Mouse (Mus musculus): ENCODE data around the gene Cald1. TPM values are rescaled to one million over a fixed set of nuclear protein-coding genes. Genes with fewer than 3 reads are reported as not detected.

The Cald1 gene
- polyA plus RNA-seq, 1 experiment from 2014 or later = 58.0 TPM

- H3K9ac ChIP-seq = no peak overlapping the region
- H3K4me3 ChIP-seq (replicated peaks) = no peak overlapping the region
- WGBS (ENCODE audit: insufficient replicate concordance) = 66% methylated on average over 9 of the region's 9 CpGs
- H3K4me1 ChIP-seq (replicated peaks) = no peaks in the 10 kb centered on the region
- ATAC-seq (ENCODE audit: insufficient read depth) = no peak
- H3K27me3 ChIP-seq = no peaks in the 10 kb centered on the region
- no peak overlapping the region for H3K4me2 ChIP-seq
- H3K9me3 ChIP-seq (replicated peaks) = no peaks in the 10 kb centered on the region
- no peak overlapping the region for H3K27ac ChIP-seq (replicated peaks)
- no peaks in the 10 kb centered on the region for H3K36me3 ChIP-seq (replicated peaks)
These were observed 41.9 kb downstream of the Cald1 start for GRCm38 (mm10) chr6:34640226-34640625.

DNA sequence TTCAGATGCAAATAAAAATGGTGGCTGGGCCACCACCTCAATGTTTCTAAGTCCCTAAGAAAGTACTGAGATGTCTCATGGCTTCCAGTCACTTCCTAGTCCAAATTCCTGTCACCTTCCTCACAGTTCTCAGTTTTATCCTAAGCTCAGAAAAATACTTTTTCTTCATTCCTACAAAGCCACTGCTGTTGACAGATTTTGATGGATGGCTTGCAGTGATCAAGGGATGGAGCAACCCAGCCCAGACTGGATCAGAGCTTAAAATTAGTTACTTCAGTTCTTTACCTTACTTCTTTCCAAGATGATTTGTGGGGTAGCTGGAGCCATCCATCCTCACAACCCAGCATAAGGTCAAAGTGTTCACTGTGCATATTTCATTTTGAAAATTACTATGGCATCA, 42.8 kb downstream of the Cald1 start:
- no peak for ATAC-seq (ENCODE audit: insufficient read depth)
- no peaks in the 10 kb centered on the region for H3K4me1 ChIP-seq (replicated peaks)
- H3K4me3 ChIP-seq (replicated peaks) = no peak overlapping the region
- no peak overlapping the region for H3K9ac ChIP-seq
- no peaks in the 10 kb centered on the region for H3K36me3 ChIP-seq (replicated peaks)
- no peak overlapping the region for H3K27ac ChIP-seq (replicated peaks)
- H3K4me2 ChIP-seq = no peak overlapping the region
- no peaks in the 10 kb centered on the region for H3K9me3 ChIP-seq (replicated peaks)
- H3K27me3 ChIP-seq = no peaks in the 10 kb centered on the region

DNA sequence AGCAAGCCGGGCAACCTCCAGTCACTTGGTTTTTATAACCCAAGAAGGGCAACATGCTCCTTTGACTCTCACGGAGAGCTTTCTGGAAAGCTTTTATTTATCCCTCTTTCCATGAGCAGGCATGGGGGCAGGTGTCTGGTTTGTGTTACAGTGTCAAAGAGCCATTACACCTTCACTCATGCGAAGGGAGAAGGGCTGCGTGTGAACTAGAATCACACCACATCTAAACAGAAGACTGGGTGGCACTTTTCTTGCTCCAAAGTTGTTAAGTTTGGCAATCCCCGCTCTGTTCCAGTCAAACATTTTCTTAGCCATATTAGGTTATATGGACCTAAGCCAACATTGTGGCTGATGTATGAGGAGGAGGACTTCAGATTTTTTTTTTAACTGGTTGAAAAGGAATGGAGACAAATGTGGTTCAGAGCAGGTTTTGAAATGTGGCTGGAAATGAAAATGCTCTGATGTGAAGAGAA, 43.8 kb downstream of the Cald1 start:
- 68% methylated on average over 5 of the region's 5 CpGs for WGBS (ENCODE audit: insufficient replicate concordance)
- no peak for ATAC-seq (ENCODE audit: insufficient read depth)
- Histone ChIP-seq H3K27ac (replicated peaks) (no peak overlapping the region), H3K36me3 (replicated peaks) (no peaks in the 10 kb centered on the region), H3K27me3 (no peaks in the 10 kb centered on the region), H3K4me3 (replicated peaks) (no peak overlapping the region), H3K4me1 (replicated peaks) (no peaks in the 10 kb centered on the region), H3K4me2 (no peak overlapping the region), H3K9me3 (replicated peaks) (no peaks in the 10 kb centered on the region), H3K9ac (no peak overlapping the region)

- Histone ChIP-seq H3K27ac (replicated peaks) (no peak overlapping the region), H3K27me3 (no peaks in the 10 kb centered on the region), H3K36me3 (replicated peaks) (no peaks in the 10 kb centered on the region), H3K9me3 (replicated peaks) (no peaks in the 10 kb centered on the region), H3K4me3 (replicated peaks) (no peak overlapping the region), H3K9ac (no peak overlapping the region), H3K4me2 (no peak overlapping the region), H3K4me1 (replicated peaks) (no peaks in the 10 kb centered on the region)
- 53% methylated on average over 5 of the region's 5 CpGs for WGBS (ENCODE audit: insufficient replicate concordance)
- ATAC-seq (ENCODE audit: insufficient read depth) = no peak
These were observed 49.9 kb downstream of the Cald1 start for GRCm38 (mm10) chr6:34648017-34648787.

DNA sequence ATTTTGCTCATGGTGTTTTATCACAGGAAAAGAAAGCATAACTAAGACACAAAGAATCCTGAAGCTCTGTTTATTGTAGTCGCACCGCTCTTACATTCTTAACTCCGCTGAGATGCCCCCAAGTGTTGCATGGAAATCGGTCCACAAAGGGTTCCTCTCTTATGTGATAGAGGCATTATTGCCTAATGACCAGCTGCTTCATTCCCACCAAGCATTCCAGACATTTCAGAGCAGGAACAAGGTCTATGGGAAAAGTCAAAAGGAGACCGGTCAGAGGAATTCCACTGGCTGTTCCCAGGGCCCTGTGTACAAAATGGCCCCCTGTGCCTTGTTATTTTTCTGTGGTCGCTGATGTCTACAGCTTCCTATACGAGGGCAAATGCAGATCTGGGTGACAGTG, 53.0 kb downstream of the Cald1 start:
- WGBS (ENCODE audit: insufficient replicate concordance) = 72% methylated on average over 7 of the region's 7 CpGs

DNA sequence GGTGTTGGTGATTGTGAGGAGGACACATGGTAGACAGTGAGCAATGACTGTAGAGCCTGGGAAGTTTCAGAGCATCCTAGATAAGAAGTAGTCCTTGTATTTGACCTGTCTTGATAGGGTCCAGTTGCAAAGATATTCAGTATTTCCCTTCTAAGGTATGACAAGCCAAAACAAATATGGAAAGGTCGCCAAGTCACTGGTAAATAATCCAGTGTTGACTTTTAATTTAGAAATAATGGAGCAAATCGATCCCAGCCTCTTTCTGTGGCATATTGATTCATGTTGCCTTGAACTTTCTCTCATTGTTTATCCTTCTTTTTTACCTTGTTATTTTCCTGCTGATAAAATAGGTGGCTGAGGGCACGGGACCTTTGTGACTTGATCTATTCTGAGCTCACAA, 57.4 kb downstream of the Cald1 start:
- 39% methylated on average over 3 of the region's 3 CpGs for WGBS (ENCODE audit: insufficient replicate concordance)
- Histone ChIP-seq H3K4me3 (replicated peaks) (no peak overlapping the region), H3K9ac (no peak overlapping the region), H3K36me3 (replicated peaks) (no peaks in the 10 kb centered on the region), H3K4me2 (no peak overlapping the region), H3K9me3 (replicated peaks) (no peaks in the 10 kb centered on the region), H3K4me1 (replicated peaks) (no peaks in the 10 kb centered on the region), H3K27ac (replicated peaks) (no peak overlapping the region), H3K27me3 (no peaks in the 10 kb centered on the region)
- no peak for ATAC-seq (ENCODE audit: insufficient read depth)

More for the DNA sequence above, 53.0 kb downstream of the Cald1 start:
- no peak overlapping the region for H3K4me2 ChIP-seq
- H3K4me1 ChIP-seq (replicated peaks) = no peaks in the 10 kb centered on the region
- H3K4me3 ChIP-seq (replicated peaks) = no peak overlapping the region
- no peak overlapping the region for H3K9ac ChIP-seq
- no peak overlapping the region for H3K27ac ChIP-seq (replicated peaks)
- no peaks in the 10 kb centered on the region for H3K9me3 ChIP-seq (replicated peaks)
- ATAC-seq (ENCODE audit: insufficient read depth) = no peak
- H3K36me3 ChIP-seq (replicated peaks) = no peaks in the 10 kb centered on the region
- H3K27me3 ChIP-seq = no peaks in the 10 kb centered on the region

- Histone ChIP-seq H3K4me1 (replicated peaks) (no peaks in the 10 kb centered on the region), H3K9me3 (replicated peaks) (no peaks in the 10 kb centered on the region), H3K27me3 (no peaks in the 10 kb centered on the region), H3K36me3 (replicated peaks) (no peaks in the 10 kb centered on the region), H3K27ac (replicated peaks) (no peak overlapping the region), H3K4me3 (replicated peaks) (no peak overlapping the region), H3K4me2 (no peak overlapping the region), H3K9ac (no peak overlapping the region)
- ATAC-seq (ENCODE audit: insufficient read depth) = no peak
- 50% methylated on average over 5 of the region's 5 CpGs for WGBS (ENCODE audit: insufficient replicate concordance)
These were observed 60.5 kb downstream of the Cald1 start for GRCm38 (mm10) chr6:34658791-34659190.

DNA sequence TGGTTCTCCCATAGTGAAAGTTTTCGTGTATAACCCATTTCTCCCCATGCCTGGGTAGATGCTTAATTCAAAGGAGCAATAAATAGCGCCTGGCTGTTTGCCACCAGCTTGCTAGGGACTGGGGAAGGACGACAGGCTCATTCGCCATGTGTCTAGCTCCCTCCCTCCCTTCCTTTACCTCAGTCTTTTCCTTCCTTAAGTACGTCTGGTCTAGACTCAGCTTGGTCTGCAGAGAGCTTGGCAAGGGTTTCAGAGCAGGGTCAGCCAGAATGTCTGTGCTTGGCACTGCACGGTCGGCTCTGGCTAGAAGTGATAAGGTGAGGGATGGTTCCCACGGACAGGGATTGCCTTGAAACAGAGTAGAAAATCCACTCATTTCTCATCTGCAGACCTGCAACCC, 62.4 kb downstream of the Cald1 start:
- no peak overlapping the region for H3K9ac ChIP-seq
- ATAC-seq (ENCODE audit: insufficient read depth) = no peak

GRCm38 (mm10) chr6:34662626-34663025, 64.3 kb downstream of the Cald1 start:
- Histone ChIP-seq H3K27ac (replicated peaks) (no peak overlapping the region), H3K4me1 (replicated peaks) (no peaks in the 10 kb centered on the region), H3K4me2 (no peak overlapping the region), H3K9ac (no peak overlapping the region), H3K4me3 (replicated peaks) (no peak overlapping the region), H3K9me3 (replicated peaks) (no peaks in the 10 kb centered on the region), H3K36me3 (replicated peaks) (no peaks in the 10 kb centered on the region), H3K27me3 (no peaks in the 10 kb centered on the region)
- no peak for ATAC-seq (ENCODE audit: insufficient read depth)
- 48% methylated on average over 6 of the region's 6 CpGs for WGBS (ENCODE audit: insufficient replicate concordance)

More for the DNA sequence above, 62.4 kb downstream of the Cald1 start:
- H3K9me3 ChIP-seq (replicated peaks) = no peaks in the 10 kb centered on the region
- WGBS (ENCODE audit: insufficient replicate concordance) = 31% methylated on average over 8 of the region's 8 CpGs
- H3K36me3 ChIP-seq (replicated peaks) = no peaks in the 10 kb centered on the region
- no peaks in the 10 kb centered on the region for H3K4me1 ChIP-seq (replicated peaks)
- no peaks in the 10 kb centered on the region for H3K27me3 ChIP-seq
- H3K4me2 ChIP-seq = no peak overlapping the region
- H3K27ac ChIP-seq (replicated peaks) = no peak overlapping the region
- H3K4me3 ChIP-seq (replicated peaks) = no peak overlapping the region

DNA sequence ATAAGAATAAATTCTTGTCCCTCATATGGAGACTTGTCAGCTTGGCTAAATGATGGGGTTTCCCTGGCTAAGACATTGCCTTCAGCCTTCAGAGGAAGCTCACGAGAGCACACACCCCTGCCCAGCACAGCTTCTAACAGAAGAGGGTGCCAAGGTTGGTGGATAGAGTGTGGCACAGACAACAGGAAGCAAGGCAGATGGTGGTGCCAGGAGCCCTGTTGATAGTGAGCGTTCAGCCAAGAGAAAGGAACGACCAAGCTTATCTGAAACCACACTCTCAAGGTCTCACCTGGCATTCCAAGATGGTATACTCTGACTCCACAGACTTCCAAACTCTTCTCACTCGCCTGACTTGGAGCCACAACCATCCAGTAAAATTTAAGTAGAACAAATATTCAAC, 66.0 kb downstream of the Cald1 start:
- Histone ChIP-seq H3K4me1 (replicated peaks) (no peaks in the 10 kb centered on the region), H3K4me3 (replicated peaks) (no peak overlapping the region), H3K4me2 (no peak overlapping the region), H3K27ac (replicated peaks) (no peak overlapping the region), H3K36me3 (replicated peaks) (no peaks in the 10 kb centered on the region), H3K27me3 (no peaks in the 10 kb centered on the region), H3K9ac (no peak overlapping the region), H3K9me3 (replicated peaks) (no peaks in the 10 kb centered on the region)
- ATAC-seq (ENCODE audit: insufficient read depth) = no peak
- 42% methylated on average over 4 of the region's 4 CpGs for WGBS (ENCODE audit: insufficient replicate concordance)

DNA sequence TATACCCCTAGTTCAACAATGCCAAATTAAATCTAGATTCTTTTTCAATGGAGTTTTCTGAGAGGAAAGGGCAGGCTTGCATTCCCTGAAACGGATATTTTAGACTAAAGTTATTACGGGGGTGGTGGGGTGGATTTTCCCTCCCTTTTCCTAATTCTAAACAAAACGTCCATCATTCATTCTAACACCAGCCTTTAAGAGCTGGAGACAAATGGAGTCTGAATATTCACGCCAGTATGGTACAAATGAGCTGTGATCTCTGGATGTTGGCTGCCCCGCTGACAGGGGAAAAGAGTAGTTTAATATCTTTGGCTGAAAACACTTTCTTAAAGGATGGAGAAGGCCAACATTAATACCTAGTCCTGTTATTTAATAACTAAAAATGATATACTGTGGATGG, 66.4 kb downstream of the Cald1 start:
- H3K4me2 ChIP-seq = no peak overlapping the region
- no peaks in the 10 kb centered on the region for H3K4me1 ChIP-seq (replicated peaks)
- H3K9me3 ChIP-seq (replicated peaks) = no peaks in the 10 kb centered on the region
- H3K4me3 ChIP-seq (replicated peaks) = no peak overlapping the region
- H3K27me3 ChIP-seq = no peaks in the 10 kb centered on the region
- H3K36me3 ChIP-seq (replicated peaks) = no peaks in the 10 kb centered on the region
- H3K27ac ChIP-seq (replicated peaks) = no peak overlapping the region
- no peak overlapping the region for H3K9ac ChIP-seq
- WGBS (ENCODE audit: insufficient replicate concordance) = 51% methylated on average over 5 of the region's 5 CpGs
- no peak for ATAC-seq (ENCODE audit: insufficient read depth)

GRCm38 (mm10) chr6:34668739-34669254, 70.5 kb downstream of the Cald1 start:
- Histone ChIP-seq H3K4me3 (replicated peaks) (no peak overlapping the region), H3K4me2 (no peak overlapping the region), H3K9ac (no peak overlapping the region), H3K27ac (replicated peaks) (no peak overlapping the region), H3K27me3 (no peaks in the 10 kb centered on the region), H3K9me3 (replicated peaks) (no peaks in the 10 kb centered on the region), H3K4me1 (replicated peaks) (no peaks in the 10 kb centered on the region), H3K36me3 (replicated peaks) (no peaks in the 10 kb centered on the region)
- WGBS (ENCODE audit: insufficient replicate concordance) = 74% methylated on average over 5 of the region's 5 CpGs
- no peak for ATAC-seq (ENCODE audit: insufficient read depth)

Measured in liver, embryonic 15.5 days (tissue).